Mouse (Mus musculus) heart, adult 8-10 months (tissue): ENCODE data around the gene Hbb-y. TPM values are rescaled to one million over a fixed set of nuclear protein-coding genes. Genes with fewer than 3 reads are reported as not detected.
A peak's percentile ranks its signal among the peaks of the same experiment; 100 is the strongest.
"Not testable (repeated sequence)": the region's sequence is repeated elsewhere in the genome, so short reads cannot be mapped to it uniquely, and the experiment has no call there.

Source experiments
- DNase-seq: peaks from one replicate; pipeline ENCODE4 v3.0.0; 2022; ENCODE audit warnings: low spot score
- total RNA-seq, 4 experiments: library from RNA; stranded (reverse); gene quantifications; 2 replicates each; pipeline ENCODE4 v1.2.4; 2022

Hbb-y gene
- total RNA-seq, result not detected

DNA sequence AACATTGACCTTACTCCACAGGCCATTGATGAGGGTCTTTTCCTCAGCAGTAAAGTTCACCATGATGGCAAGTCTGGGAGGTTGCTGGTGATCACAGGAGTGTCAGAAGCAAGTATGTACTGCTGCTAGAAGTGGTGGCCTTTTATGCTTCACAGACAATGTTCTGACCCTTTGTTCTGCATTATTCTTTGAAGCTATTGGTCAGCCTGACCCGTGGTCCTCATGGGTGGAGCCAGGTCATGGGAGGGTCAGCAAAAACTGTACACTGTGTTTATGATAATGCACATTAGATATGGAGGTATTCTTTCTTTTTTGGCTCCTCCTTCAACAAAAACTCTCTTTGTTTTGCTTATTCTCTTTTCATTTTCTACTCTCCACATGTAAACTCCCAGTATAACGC is at the start of gene Hbb-y:
TSS of gene Hbb-y (minus strand) at position 127 of the 400 bp plus-strand sequence.
- no peak for DNase-seq

DNA sequence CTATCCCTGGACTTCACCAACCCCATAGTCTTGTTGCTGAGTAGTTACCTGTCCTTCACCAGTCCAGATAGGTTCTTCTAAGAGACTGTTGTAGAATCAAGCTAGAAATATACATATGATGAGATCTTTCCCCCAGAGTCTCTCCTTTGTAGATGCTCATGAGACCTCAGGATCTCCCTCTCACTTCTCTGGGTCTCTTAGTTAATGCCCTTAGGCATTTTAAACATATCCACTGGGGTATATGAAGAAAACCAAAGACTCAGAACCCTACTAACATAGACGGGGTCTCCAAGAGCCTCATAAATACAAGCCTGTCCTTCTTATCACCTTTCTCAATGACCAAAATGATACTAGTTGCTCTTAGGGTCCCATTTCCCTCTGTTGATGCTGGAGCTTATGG is 41.4 kb upstream of the Hbb-y start, which contains the start of gene Olfr64:
TSS of gene Olfr64 (minus strand) at position 101 of the 400 bp plus-strand sequence.
- no peak for DNase-seq

DNA sequence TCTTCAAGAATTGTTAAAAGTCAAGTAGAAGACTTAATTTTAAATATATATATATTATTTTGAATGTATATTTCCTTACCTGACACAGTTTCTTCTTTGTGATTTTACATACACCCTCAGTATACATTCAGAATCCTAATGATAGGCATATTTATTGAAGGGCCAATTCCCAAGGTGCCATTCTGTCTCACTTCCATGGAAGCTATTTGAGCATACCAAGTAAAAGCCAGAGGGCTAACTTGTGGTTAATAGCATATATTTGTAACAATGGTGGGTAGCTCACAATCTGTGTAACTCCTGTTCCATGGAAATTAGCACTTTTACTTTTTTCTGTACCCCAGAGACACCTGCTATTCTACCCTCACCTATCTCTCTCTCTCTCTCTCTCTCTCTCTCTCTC is 33.1 kb upstream of the Hbb-y start, which contains the start of gene Olfr66:
TSS of gene Olfr66 (minus strand) at position 101 of the 400 bp plus-strand sequence.
- DNase-seq, result no peak

DNA sequence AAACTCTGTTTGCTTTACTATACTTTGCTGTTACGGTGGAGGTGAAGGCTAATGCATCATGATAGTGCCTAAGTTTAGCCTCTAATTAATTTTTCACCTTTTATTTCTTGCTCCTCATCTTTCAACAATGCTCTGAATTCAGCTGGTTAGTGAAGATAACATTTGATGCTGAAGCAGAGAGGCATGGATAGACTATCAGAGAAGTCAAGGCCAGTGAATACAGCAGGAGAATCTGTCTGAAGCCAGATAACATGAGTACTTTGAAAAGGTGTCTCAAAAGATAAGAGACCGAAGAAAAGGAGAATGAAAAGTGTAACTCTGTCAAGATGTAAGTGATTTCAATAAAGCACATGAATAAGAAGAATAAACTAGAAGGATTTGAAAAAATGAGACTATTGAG is 24.1 kb upstream of the Hbb-y start:
- no peak for DNase-seq

DNA sequence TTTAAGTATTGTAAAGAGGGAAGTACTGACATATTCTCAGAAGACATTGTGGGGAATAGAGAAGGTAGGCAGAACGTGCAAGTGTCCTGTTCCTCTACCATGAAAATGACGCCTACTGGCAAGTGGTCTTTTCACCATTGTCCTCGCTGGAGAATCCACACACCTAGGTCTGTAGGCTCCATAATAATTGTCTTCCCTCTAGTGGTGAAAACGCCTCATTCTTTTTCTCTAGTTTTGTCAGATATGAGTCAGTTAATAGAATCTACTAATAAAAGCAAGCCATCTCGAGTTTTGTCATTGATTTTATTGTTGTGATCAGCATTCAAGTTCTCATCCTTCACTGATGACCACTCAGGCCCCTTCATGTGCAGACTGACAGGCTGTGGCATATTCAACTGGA is 21.4 kb upstream of the Hbb-y start:
- DNase-seq, result no peak

DNA sequence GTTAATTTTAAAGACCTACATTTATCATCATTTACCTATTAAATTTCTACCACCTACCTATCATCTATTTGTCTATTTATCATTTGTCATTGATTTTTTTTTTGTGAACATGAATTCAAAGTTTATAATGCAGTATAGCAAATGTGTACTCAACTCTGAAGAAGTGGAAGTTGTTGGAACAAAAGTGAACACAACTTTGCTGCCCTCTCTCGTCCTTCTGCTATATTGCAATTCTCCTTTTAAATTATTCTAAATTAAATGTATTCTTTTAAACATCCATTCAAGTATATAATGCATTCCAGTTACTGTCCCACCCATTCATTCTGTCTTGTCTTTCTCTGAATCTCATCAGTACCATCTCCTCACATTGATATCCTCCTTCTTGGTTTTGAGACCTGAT is 20.0 kb upstream of the Hbb-y start:
- DNase-seq, result no peak

DNA sequence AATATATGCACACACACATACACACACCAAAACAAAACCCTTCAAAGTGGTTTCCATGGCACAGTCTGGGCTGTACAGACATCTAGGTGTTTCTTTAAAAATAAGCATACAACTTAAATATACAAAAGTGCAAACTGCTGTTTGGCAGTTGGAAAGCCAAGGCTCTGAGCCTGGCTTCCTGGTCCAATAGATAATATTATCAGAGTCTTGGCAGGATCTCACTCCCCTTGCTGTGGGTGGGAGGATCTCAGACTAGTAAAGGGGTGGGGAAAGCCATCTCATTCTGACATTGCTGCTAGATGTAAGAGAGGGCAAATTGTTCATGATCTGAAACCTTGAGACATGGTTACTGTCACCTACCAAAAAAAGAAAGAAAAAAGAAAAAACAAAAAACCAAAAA is 17.7 kb upstream of the Hbb-y start:
- no peak for DNase-seq

DNA sequence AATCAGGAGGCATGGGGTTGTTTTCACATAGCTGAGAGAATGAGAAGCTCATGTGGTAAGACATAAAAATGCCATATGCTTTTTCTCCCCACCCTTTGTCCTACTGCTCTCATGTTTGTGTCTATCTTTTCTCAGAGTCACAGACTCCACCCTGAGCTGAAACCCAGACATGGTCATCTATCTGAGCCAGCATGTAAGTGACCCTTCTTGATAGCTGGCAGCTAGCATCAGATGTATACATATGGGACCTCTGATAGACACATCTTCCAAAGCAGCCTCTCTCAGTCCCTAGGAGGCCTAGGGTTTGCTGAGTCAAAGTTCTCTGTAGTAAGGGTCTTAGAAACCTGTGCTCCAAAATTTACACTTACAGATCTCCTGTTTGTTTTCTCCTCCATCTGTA is 12.7 kb upstream of the Hbb-y start:
- DNase-seq, result no peak

DNA sequence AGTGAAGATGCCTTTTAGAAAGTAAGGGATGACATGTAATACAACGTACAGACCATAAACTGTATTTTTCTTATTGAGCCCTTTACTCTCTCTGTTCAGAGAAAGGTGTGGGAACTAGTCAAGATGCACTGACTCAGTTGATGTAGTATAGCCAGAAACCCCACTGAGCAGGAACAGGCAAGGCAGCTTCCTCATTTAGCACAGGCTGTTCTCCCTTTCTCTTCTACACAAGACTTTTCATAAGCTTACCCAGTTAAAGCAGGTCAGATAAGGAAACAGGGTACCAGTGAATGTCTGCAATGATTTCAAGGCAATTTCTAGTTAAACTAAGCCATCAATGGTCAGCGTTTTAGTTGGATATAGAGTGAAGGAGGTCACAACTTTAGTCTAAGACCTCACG is 8.5 kb upstream of the Hbb-y start:
- DNase-seq, result no peak

DNA sequence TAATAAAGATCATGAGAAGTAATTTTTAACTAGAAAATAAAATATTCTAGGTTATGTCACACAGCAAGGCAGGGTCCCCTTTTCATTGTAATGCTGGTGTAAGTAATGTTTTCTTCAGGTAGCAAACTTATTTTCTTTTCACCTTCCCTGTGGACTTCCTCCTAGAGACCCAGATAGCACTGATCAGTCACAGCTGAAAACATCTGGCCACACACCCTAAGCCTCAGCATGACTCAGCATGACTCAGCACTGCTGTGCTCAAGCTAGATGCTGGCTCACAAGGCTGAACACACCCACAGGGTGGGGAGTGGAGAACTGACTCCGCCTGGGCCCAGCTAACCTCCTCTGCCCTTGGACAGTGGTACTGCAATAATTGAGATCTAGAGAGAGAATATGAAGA is 7.8 kb upstream of the Hbb-y start:
- DNase-seq, result peak; percentile 19

DNA sequence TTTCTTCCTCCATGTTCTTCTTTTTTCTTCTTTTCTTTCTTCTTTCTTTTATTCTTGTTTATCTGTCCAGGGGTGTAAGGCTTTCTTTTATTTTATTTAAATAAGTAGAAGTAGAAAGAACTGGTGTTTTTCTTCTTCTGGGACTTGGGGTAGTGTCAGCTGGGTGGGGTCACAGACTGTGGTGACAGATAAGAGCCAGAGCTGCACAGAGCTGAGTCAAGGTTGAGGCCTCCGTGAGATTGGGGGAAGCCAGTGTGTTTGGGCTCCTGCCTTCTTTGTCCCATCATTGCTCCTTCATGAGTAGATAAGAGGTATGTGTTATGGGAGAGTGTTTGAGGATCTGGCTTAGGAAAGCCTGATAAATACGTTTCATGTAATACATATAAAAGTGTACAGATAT is 6.1 kb upstream of the Hbb-y start:
- no peak for DNase-seq

DNA sequence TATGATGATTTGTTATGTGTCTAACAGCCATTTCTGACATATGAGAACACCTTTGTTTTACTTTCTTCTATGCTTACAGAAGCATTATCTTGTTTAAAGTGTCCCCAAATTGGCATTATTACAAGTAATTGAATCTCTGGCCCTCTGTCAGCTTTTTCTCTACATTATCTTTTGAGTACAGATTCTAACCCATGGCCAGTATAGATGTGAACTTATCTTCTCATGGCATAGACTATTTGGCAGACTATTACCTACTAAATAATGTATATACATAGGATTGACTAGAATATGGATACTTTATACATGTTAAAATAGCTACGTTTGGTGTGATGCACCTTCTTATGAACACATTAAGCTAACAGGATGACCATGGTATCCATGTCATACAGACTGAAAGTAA is 1.7 kb upstream of the Hbb-y start:
- no peak for DNase-seq

DNA sequence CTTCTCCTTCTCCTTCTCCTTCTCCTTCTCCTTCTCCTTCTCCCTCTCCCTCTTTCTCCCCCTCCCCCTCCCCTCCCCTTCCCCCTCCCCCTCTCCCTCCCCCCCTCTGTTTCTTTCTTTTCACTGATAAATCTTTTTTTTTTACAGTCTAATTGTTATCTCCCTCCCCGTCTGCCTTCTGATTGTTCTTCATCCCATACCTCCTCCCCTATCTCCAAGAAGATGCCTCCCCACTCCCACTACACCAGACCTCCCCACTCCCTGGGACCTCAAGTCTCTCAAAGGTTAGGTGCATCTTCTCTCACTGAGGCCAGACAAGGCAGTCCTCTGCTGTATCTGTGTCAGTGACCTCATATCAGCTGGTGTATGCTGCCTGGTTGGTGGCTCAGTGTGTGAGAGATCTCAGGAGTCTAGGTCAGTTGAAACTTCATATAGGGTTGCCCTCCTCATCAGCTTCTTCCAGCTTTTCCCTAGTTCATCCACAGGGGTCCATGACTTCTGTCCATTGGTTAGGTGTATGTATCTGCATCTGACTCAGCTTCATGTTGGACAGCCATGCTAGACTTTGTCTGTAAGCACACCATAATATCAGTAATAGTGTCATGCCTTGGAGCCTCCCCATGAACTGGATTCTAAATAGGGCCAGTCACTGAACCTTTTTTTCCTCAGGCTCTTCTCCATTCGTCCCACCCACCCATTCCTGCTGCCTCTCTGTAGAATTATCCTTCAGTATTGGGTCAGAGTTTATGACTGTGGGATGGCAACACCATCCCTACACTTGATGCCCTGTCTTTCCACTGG is 8.3 kb downstream of the Hbb-y start:
- DNase-seq, result no peak

DNA sequence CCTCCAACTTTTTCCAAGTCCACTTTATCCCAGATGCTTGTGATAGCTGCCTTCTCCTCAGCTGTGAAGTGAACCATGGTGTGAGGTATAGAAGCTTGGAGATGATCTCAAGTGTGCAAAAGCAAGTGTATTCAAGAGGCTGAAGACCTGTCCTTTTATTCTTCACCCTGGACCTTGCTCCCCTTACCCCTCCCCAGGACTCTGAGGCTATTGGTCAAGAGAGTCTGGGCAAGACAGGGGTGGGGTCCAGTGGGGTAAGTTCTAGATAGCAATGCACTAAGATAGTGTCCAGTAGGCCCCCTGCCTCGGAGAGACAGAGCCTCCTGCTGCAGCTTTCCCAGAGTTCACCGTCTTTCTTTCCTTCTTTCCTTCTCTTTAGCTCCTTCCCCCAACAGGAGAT is 10.0 kb downstream of the Hbb-y start, which contains the start of gene Hbb-bh1:
TSS of gene Hbb-bh1 (minus strand) at position 131 of the 400 bp plus-strand sequence.
- DNase-seq, result no peak

DNA sequence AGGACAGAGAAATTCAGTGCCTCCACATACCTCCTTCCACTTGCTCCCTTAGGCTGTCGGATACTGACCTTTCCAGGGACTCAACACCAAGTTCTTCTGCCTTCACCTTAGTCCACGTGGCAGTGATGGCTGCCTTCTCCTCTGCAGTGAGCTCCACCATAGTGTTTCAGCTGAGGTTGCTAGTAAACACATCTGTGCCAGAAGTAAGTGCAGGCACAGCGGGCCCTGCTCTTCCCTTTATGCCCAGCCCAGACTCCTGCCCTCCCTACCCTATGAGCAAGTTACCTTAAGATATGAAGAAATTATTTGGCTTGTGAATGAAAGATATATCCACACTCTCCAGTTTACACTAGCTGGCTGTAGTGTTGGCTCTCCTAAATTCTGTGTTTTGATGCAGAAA is 12.7 kb downstream of the Hbb-y start, which contains the start of gene Hbb-bh2:
TSS of gene Hbb-bh2 (minus strand) at position 253 of the 400 bp plus-strand sequence.
- DNase-seq, result no peak

DNA sequence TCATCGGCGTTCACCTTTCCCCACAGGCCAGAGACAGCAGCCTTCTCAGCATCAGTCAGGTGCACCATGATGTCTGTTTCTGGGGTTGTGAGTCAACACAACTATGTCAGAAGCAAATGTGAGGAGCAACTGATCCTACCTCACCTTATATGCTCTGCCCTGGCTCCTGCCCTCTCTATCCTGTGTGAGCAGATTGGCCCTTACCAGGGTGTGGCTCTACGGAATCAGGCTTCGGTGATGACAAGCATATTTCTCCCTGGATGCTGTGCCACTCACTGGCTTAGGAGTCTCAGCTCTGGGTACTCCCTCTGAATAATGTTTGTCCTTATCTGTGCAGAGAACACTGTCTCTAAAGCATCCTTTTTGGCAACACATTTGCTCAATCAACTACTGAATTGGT is 25.2 kb downstream of the Hbb-y start, which contains the start of gene Hbb-bs:
TSS of gene Hbb-bs (minus strand) at position 289 of the 400 bp plus-strand sequence.
- DNase-seq, result no peak

DNA sequence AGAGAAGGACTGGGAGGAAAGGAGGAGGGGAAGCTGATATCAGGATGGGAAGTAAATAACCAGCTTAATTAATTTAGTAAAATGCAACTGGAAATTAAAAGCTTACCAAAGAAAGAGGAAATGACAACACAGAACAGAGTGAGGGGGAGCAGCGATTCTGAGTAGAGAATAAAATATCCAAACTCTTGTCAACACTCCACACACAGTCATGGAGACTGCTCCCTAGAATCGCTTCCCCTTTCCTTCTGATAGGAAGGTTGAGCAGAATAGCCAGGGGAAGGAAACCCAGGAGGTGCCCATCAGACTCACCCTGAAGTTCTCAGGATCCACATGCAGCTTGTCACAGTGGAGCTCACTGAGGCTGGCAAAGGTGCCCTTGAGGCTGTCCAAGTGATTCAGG is 25.9 kb downstream of the Hbb-y start:
- DNase-seq, result not testable (repeated sequence)

DNA sequence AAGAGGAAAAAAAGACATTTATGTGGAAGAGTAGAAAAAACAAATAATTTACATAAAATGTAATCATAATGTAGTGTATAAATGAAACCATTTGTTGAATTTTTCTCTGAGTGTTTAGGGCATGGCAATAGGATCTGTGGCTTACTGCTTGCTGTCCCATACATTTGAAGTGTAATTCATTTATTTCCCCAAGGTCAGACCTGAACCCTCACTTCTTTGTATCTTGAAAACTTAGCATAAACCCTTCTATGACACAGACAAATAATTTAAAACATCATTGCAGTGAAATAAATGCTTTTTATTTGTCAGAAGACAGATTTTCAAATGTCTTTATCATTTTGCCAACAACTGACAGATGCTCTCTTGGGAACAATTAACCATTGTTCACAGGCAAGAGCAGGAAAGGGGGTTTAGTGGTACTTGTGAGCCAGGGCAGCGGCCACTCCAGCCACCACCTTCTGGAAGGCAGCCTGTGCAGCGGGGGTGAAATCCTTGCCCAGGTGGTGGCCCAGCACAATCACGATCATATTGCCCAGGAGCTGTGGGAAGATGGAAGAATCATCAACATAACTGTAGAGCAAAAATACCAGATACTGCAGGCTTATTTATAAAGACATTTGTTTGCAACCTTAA is 26.6 kb downstream of the Hbb-y start:
- no peak for DNase-seq

DNA sequence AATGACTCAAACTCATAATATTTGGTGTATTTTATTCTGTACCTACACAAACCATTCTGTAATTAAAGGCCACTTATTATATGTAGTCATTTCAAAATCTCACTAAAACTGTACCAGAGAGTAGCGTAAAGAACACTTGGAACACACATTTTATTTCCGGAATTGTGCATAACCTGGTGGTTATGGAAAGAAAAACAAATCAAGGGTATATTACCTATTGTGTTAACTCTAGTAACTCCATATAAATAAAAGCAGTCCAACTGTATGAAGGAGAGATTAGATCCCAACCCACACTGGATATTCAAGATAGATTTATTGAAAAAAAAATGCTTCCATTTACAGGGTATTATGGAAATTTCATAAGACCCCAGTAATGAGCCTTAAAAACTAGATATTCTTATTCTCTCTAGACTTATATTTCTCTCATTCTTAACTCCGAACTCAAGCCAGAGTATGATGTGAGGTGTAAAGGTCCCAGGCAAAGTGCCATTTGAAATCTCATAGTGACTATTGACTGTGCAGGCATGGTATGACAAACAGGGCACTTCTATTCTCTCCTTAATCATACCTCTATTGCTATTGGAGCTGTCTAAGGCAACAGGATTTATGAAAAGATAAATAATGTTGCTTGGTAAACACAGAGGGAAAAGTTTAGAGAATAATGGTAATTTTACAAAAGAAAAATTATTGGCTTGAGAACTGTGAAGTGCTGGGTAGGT is 27.3 kb downstream of the Hbb-y start:
- DNase-seq, result no peak

DNA sequence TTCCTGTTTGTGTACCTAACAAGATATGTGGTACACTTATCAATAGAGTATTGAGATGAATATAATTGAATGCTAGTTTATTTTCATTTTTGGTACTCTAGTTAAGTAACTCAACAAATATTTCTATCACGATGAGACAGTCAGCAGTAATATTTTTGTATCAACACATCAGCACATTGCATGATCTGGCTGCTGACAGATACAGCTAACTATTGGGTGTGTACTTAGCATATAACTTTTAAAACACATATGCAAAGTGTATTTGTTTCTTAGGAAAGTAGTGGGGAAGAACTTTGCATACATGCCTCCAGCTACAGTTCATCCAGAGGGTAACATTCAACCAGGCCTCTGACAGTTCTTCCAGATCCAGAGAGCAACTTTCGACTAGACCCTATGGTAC is 28.4 kb downstream of the Hbb-y start:
- no peak for DNase-seq

DNA sequence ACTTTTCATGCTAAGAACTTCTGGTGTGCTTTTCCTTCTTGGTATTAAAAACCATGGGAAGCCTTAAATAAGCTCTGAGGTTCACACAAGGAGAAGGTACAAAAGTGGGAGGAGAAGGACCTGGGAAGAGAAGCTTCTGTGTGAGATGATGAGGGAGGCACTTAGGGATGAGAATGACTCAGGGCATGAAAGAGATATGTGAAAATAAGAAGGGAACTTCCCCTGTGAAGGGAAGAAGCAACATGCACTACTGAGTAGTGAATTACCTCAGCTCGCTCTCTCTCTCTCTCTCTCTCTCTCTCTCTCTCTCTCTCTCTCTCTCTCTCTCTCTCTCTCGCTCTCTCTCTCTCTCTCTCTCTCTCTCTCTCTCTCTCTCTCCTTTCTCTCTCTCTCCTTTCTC is 37.9 kb downstream of the Hbb-y start:
- not testable (repeated sequence) for DNase-seq

DNA sequence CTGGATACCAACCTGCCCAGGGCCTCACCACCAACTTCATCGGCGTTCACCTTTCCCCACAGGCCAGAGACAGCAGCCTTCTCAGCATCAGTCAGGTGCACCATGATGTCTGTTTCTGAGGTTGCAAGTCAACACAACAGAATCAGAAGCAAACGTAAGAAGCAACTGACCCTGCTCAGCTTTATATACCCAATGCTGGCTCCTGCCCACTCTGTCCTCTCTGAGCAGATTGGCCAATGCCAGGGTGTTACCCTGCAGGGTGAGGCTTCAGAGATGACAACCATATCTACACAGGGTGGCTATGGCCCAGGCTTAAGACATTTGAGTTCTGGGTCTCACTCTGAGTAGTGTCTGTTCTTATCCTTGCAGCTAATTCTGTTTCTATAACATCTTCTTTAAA is 39.2 kb downstream of the Hbb-y start, which contains the start of gene Hbb-bt:
TSS of gene Hbb-bt (minus strand) at position 231 of the 400 bp plus-strand sequence.
- no peak for DNase-seq
